Mouse (Mus musculus) erythroblast, embryonic 14.5 days (primary cell): ENCODE measurements around the gene Trp73. TPM values are rescaled to one million over a fixed set of nuclear protein-coding genes. Genes with fewer than 3 reads are reported as not detected.

Experiments
- H3K27me3 ChIP-seq: 2 replicates; pipeline ENCODE4 v1.6.1; 2012; ENCODE audit warnings: inconsistent platforms; ENCODE audit not compliant: control insufficient read depth
- H3K36me3 ChIP-seq: 2 replicates; pipeline ENCODE4 v1.6.1; 2012; ENCODE audit warnings: mild to moderate bottlenecking, inconsistent platforms; ENCODE audit not compliant: control insufficient read depth
- H3K4me1 ChIP-seq: 2 replicates; pipeline ENCODE4 v1.6.1; 2012; ENCODE audit warnings: inconsistent platforms; ENCODE audit not compliant: control insufficient read depth
- H3K4me3 ChIP-seq: replicated peaks from 2 replicates; pipeline ENCODE3; 2012; ENCODE audit warnings: moderate library complexity, mild to moderate bottlenecking, inconsistent platforms
- H3K9me3 ChIP-seq: 2 replicates; pipeline ENCODE4 v1.6.1; 2012; ENCODE audit warnings: low read length, inconsistent platforms, mixed read lengths; ENCODE audit not compliant: control insufficient read depth
- GATA1 ChIP-seq: IDR thresholded peaks from 2 replicates; pipeline ENCODE4 v1.6.1; 2012; ENCODE audit warnings: low read length, inconsistent platforms, mixed read lengths
- TAL1 ChIP-seq: IDR thresholded peaks from 3 replicates; pipeline ENCODE4 v1.6.1; 2012; ENCODE audit warnings: low read length, inconsistent platforms, mixed read lengths
- polyA plus RNA-seq: library from polyadenylated mRNA; stranded (reverse); fragments of >175 nt; gene quantifications from 2 replicates; pipeline ENCODE4 v1.2.3, GENCODE M21; 2012

The Trp73 gene
- polyA plus RNA-seq, 1 experiment, result 0.11 TPM

DNA sequence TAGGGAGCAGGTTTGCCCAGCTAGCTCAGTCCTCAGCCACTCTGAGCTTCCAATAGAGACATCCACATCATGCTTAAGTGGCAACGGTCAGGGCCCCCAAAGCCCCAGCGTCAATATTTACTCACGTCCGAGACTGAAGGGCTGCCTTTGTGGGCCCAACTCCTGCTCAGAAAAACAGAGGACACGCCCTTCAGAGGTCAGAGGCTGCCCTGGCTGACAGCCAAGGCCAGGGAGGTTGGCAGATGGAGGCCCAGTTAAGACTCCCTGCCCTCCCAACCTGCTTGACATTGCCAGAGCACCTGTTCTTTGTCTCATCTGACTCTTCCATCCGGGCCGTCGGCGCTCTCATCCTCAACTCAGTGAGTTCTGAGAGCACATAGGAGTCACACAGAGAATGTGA, 21.2 kb downstream of the Trp73 start:
- H3K4me3 ChIP-seq, result no peak overlapping the region
- H3K4me1 ChIP-seq, result peaks cover 79% of the 10 kb centered on the region
- no peaks in the 10 kb centered on the region for H3K9me3 ChIP-seq
- no peaks in the 10 kb centered on the region for H3K27me3 ChIP-seq
- H3K36me3 ChIP-seq, result no peaks in the 10 kb centered on the region
- TF ChIP-seq GATA1, result no peak
- no peak for TF ChIP-seq TAL1

DNA sequence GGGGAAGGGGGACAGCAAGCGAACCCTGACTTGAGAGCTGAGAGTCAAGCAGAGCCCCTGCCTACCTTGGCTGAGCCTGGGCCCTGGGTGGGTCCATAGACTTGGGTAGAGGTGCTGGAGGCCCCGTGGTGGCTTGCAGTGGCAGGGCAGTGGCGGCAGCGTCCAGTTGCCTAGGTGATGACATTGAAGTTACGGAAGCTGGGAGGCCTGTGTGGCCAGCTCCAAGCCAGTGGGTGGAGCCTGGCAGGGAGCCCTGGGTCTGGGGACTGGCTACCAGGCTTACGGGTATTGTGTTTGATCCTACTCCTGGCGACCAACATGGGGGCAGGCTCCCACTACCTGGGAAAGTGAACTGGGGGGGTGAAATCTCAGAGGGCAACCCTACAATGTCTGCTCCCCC, 23.6 kb downstream of the Trp73 start:
- Histone ChIP-seq H3K36me3 (no peaks in the 10 kb centered on the region), H3K4me1 (peaks cover 59% of the 10 kb centered on the region), H3K4me3 (no peak overlapping the region), H3K27me3 (peaks cover 12% of the 10 kb centered on the region), H3K9me3 (no peaks in the 10 kb centered on the region)
- TF ChIP-seq TAL1, result no peak
- TF ChIP-seq GATA1, result no peak

DNA sequence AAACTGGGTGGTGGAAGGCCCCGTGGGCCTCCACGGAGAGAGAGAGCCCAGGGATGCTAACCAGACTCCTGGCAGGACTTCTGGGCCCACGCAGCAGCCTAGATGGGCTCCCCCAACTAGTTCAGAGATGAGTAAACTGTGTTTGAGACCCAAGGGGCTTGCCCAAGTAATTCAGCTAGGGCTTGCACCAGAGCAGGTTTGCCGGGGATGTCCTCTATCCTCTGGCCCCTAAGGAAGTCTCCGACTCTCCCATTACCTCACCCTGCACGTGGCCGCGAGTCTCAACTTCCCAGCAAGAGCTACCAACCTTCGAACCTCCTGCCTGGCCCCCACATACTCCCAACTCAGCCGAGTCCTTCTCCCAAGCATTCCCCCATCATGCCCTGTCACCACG, 30.2 kb downstream of the Trp73 start:
- peaks cover 18% of the 10 kb centered on the region for H3K4me1 ChIP-seq
- H3K9me3 ChIP-seq, result no peaks in the 10 kb centered on the region
- peaks cover 50% of the 10 kb centered on the region for H3K27me3 ChIP-seq
- H3K36me3 ChIP-seq, result no peaks in the 10 kb centered on the region
- no peak for TF ChIP-seq GATA1
- no peak for TF ChIP-seq TAL1
- H3K4me3 ChIP-seq, result no peak overlapping the region

DNA sequence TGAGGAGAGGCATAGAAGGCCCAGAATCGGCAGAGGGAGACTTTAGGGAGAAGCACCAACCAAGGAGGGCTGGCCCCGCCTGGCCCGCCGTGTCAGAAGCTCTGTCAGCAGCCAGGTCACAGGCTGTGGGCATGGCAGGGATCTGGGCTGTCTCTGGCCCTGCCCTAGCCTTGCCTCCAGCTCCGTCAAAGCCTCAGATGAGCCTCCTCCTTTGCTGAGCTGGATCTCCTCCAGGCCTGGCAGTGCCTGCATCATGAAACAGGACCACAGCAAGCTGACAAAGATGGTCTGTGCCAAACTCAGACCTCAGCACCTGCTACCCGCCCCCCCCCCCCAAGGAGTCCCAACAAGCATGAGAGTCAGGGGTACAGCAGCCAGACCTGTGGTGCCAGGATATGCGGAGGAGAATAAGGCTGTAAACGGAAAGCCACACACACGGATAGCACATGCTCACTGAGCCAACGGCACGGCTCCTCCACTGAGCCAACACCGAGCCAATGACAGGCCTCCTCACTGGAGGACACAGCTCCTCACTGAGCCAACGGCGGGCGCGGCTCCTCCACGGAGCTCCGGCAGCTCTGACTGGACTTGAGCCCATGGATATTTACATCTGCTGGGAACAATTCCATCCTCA, 30.7 kb downstream of the Trp73 start:
- Histone ChIP-seq H3K27me3 (peaks cover 54% of the 10 kb centered on the region), H3K4me3 (no peak overlapping the region), H3K36me3 (no peaks in the 10 kb centered on the region), H3K9me3 (no peaks in the 10 kb centered on the region), H3K4me1 (peaks cover 18% of the 10 kb centered on the region)
- TF ChIP-seq GATA1, result no peak
- no peak for TF ChIP-seq TAL1

DNA sequence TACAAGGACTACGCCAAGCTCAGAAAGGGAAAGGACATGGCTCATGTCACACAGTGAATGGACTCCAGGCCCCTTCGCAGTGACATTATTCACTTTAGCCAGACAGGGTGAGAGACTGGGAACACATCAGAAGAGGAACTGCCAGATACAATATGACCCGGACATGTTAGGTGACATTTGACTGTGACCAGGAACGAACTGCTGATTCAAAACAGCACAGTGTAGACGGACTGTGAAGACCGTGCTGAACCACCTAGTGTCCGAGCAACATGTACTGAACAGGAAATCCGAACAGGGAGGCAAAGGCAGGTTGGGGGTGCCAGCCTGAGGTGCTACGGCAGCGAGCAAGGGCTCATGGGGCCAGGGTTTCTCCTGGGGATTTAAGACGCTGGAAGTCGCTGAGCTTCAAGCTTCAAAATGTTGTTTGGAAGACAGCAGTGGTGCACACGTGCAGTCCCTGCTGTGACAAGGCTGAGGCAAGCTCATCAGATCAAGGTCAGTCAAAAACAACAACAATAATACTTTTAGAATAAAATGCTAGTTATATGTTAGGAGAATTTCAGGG, 33.4 kb downstream of the Trp73 start:
- H3K4me3 ChIP-seq, result no peak overlapping the region
- H3K4me1 ChIP-seq, result peaks cover 16% of the 10 kb centered on the region
- no peaks in the 10 kb centered on the region for H3K9me3 ChIP-seq
- peaks cover 64% of the 10 kb centered on the region for H3K27me3 ChIP-seq
- H3K36me3 ChIP-seq, result no peaks in the 10 kb centered on the region
- TF ChIP-seq TAL1 (no peak), GATA1 (no peak)

DNA sequence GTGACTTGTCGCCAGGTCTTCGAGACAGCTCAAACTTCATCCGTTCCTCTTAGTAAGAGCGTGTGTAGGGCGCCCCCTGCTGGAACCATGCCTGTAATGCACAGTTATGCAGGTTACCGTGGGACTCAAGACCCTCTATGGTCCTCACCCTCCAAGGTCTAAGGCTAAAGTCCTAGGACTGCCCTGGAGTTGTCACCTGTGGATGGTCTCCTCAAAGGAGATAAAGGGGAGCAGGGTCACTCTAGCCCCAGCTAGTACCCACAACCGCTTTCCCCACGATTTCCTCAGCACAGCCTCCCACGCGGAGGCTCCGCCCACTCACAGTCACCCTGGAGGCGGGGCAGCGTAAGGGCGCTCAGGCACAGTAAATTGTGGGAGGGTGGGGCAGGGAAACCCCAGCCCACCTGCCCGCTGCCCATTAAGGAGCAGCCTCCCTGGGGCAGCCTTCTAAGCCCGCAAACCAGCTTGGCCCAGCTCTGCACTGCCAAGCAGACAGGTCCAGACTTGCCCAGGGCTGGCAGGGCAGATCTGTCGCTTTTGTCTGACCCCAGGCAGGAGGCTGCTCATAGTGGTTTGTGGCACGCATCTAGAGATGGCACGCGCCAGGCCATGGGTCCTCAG, 34.5 kb downstream of the Trp73 start:
- H3K4me1 ChIP-seq, result peaks cover 10% of the 10 kb centered on the region
- TF ChIP-seq GATA1, result no peak
- no peak for TF ChIP-seq TAL1
- H3K4me3 ChIP-seq, result peak overlapping the region; percentile 50
- H3K27me3 ChIP-seq, result peaks cover 61% of the 10 kb centered on the region
- H3K36me3 ChIP-seq, result no peaks in the 10 kb centered on the region
- no peaks in the 10 kb centered on the region for H3K9me3 ChIP-seq

DNA sequence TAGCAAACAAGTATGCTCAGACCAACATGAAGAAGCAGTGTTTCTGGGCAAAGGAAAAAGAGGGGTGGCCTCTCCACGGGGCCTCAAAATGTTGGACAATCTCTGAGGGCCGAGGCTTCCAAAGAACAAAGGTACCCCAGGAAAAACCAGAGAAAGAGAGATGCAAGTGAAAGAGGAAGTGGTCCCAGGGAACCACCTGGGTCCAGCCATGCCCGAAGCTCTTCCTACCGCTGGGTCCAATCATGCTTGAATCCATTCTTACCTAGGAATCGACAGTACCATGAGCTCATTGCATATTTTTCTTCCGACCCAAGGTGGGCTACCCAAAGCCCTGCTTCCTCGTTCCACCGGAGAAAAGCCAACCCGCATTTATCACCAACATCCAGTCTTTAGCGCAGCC, 36.1 kb downstream of the Trp73 start:
- no peaks in the 10 kb centered on the region for H3K9me3 ChIP-seq
- H3K4me1 ChIP-seq, result peaks cover 10% of the 10 kb centered on the region
- H3K36me3 ChIP-seq, result no peaks in the 10 kb centered on the region
- no peak for TF ChIP-seq TAL1
- no peak overlapping the region for H3K4me3 ChIP-seq
- peaks cover 64% of the 10 kb centered on the region for H3K27me3 ChIP-seq

DNA sequence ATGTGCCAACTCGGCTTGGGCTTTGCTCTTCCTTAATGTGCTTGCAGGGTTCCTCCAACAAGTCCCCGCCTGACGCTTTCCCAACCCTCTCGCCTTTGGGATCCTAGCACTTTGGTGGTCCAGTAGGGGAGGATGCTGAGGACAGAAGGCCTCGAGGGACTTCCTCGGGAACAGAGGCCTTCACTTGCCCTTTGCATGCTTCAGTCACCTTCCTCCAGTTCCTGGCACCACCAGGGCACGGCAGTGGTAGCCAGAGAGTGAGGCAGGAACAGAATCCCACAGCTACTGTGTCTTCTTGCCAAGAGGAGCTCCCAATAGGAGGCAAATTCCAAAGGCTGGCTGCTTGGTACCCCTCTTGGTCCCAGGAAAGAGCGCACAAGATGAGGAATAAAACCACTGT, 36.6 kb downstream of the Trp73 start:
- Histone ChIP-seq H3K4me1 (peaks cover 10% of the 10 kb centered on the region), H3K9me3 (no peaks in the 10 kb centered on the region), H3K36me3 (no peaks in the 10 kb centered on the region), H3K27me3 (peaks cover 69% of the 10 kb centered on the region), H3K4me3 (no peak overlapping the region)
- no peak for TF ChIP-seq TAL1
- no peak for TF ChIP-seq GATA1

DNA sequence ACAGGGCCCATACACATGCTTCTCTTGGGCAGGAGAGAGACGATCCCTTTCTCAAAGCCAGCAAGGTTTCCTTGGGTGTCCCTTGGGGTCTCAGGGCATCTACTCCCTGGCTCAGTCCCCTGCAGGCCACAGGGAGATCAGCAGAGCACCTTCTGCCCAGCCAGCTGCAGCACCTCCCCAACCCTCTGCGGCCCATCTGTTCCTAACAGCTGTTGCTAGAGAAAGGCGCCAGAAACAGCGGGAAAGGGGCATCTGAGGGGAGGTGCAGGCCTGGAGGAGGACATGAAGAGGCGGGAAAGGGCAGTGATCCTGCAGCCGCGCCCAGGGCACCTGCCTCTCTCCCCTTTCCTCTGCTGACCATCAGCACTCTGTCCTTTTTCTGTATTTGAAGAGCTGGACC, 40.6 kb downstream of the Trp73 start:
- TF ChIP-seq TAL1 (no peak), GATA1 (no peak)
- H3K27me3 ChIP-seq, result peaks cover 73% of the 10 kb centered on the region
- H3K36me3 ChIP-seq, result no peaks in the 10 kb centered on the region
- H3K4me1 ChIP-seq, result no peaks in the 10 kb centered on the region
- H3K4me3 ChIP-seq, result no peak overlapping the region
- H3K9me3 ChIP-seq, result no peaks in the 10 kb centered on the region
